Mouse (Mus musculus) spleen, adult 18-20 months (tissue): Measurements from ENCODE around the gene Edar.
"Not testable (repeated sequence)": the region's sequence is repeated elsewhere in the genome, so short reads cannot be mapped to it uniquely, and the experiment has no call there.

Experiments used
- DNase-seq, 2 experiments: peaks; one replicate each; pipeline ENCODE4 v3.0.0; 2022; ENCODE audit warnings: mixed read lengths in 2 of 2

Gene Edar

GRCm38 (mm10) chr10:58675533-58675932 lies at the start of gene Edar:
Gene Edar (minus strand): TSS chr10:58675654.
- DNase-seq: peak; percentile 30 to 63

- not testable (repeated sequence) for DNase-seq
Observed at GRCm38 (mm10) chr10:58718110-58718509, 42.7 kb upstream of the Edar start, which contains the start of gene Gm17542. Gene Gm17542 (minus strand): TSS chr10:58718210.

- DNase-seq: no peak
Observed at GRCm38 (mm10) chr10:58714789-58715148, 39.3 kb upstream of the Edar start.

GRCm38 (mm10) chr10:58713855-58714788 lies 38.7 kb upstream of the Edar start:
- peak in 1 of 2 experiments; percentile 3 for DNase-seq

GRCm38 (mm10) chr10:58713225-58713624 lies 37.8 kb upstream of the Edar start:
- DNase-seq: no peak

GRCm38 (mm10) chr10:58709021-58709420 lies 33.6 kb upstream of the Edar start:
- DNase-seq: no peak

GRCm38 (mm10) chr10:58700578-58700977 lies 25.1 kb upstream of the Edar start:
- DNase-seq: no peak

GRCm38 (mm10) chr10:58700160-58700559 lies 24.7 kb upstream of the Edar start:
- DNase-seq: no peak

GRCm38 (mm10) chr10:58698955-58699354 lies 23.5 kb upstream of the Edar start:
- DNase-seq: no peak

- no peak for DNase-seq
Observed at GRCm38 (mm10) chr10:58691051-58691450, 15.6 kb upstream of the Edar start.

GRCm38 (mm10) chr10:58679298-58679697 lies 3.8 kb upstream of the Edar start:
- no peak for DNase-seq

GRCm38 (mm10) chr10:58673278-58674061 lies 2.0 kb downstream of the Edar start:
- DNase-seq: peak; percentile 34 to 75

GRCm38 (mm10) chr10:58672557-58673277 lies 2.7 kb downstream of the Edar start:
- DNase-seq: no peak

- DNase-seq: no peak
Observed at GRCm38 (mm10) chr10:58663868-58664267, 11.6 kb downstream of the Edar start.

GRCm38 (mm10) chr10:58663417-58663816 lies 12.0 kb downstream of the Edar start:
- DNase-seq: no peak

GRCm38 (mm10) chr10:58659268-58659986 lies 16.0 kb downstream of the Edar start:
- no peak for DNase-seq

GRCm38 (mm10) chr10:58657731-58658130 lies 17.7 kb downstream of the Edar start:
- DNase-seq: no peak

- DNase-seq: no peak
Observed at GRCm38 (mm10) chr10:58653679-58654078, 21.8 kb downstream of the Edar start.

GRCm38 (mm10) chr10:58652418-58653394 lies 22.7 kb downstream of the Edar start:
- no peak for DNase-seq

GRCm38 (mm10) chr10:58652045-58652417 lies 23.4 kb downstream of the Edar start:
- no peak for DNase-seq
